Comparison of ENCODE assay signal across 11 mouse cellular contexts in the genomic region with DNA sequence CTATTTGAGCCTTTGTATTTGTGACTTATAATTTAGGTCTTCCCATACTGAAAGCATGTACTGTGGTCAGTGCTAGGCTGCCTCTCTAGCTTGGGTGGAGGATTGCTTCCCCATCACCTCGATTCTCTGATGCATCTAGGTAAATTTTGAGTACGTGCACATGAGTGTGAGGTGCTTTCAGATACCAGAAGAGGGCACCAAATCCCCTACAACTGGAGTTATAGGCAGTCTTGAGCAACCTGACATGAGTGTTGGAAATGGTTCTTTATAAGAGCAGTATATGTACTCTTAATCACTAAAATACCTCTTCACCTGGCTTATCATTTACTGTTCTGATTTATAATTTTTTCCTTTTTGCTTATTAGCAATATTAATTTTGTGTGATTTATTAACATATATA.
"Had no signal": no experiment of that assay in that cellular context is flagged by ENCODE, and none has a peak within 500 bp of the region (broad histone marks: within the 10 kb centered on the region; RNA-seq: fewer than 3 reads in every experiment).

No protein-coding gene starts in this region.

- DNase-seq: kidney, postnatal 25 days; layer of hippocampus, postnatal 36 days; lung, adult 2 months; lung, postnatal 4 days; thymus, adult 2 months; thymus, postnatal 25 days had no signal

- H3K4me3 ChIP-seq: kidney, embryonic 15.5 days; limb, embryonic 13.5 days; liver, embryonic 15.5 days; midbrain, embryonic 15.5 days; neural tube, embryonic 12.5 days had no signal

- H3K4me1 ChIP-seq: kidney, embryonic 15.5 days; limb, embryonic 13.5 days; liver, embryonic 15.5 days; neural tube, embryonic 12.5 days had no signal

- H3K36me3 ChIP-seq: kidney, embryonic 15.5 days; limb, embryonic 13.5 days; liver, embryonic 15.5 days; midbrain, embryonic 15.5 days; neural tube, embryonic 12.5 days had no signal

- H3K9ac ChIP-seq: kidney, embryonic 15.5 days; limb, embryonic 13.5 days; liver, embryonic 15.5 days; midbrain, embryonic 15.5 days; neural tube, embryonic 12.5 days had no signal

- H3K9me3 ChIP-seq: kidney, embryonic 15.5 days; liver, embryonic 15.5 days; midbrain, embryonic 15.5 days; neural tube, embryonic 12.5 days had no signal

- H3K27ac ChIP-seq: kidney, embryonic 15.5 days; limb, embryonic 13.5 days; liver, embryonic 15.5 days; midbrain, embryonic 15.5 days; neural tube, embryonic 12.5 days had no signal
